Mouse (Mus musculus) midbrain, embryonic 15.5 days (tissue): ENCODE measurements around the gene A230050P20Rik. TPM values are rescaled to one million over a fixed set of nuclear protein-coding genes. Genes with fewer than 3 reads are reported as not detected.

Source experiments
- ATAC-seq: fragments of 200-750 bp; cut with Nextera tagmentation; replicated peaks from 2 replicates; pipeline ENCODE4 v1.8.0; 2017; ENCODE audit warnings: moderate TSS enrichment
- H3K27ac ChIP-seq: fragments of 300-500 bp; sonication (generic); 2 replicates; pipeline ENCODE4 v1.5.1; 2015; ENCODE audit warnings: mild to moderate bottlenecking, inconsistent platforms
- H3K27me3 ChIP-seq: fragments of 300-500 bp; sonication (generic); replicated peaks from 2 replicates; pipeline ENCODE4 v1.6.1; 2015; ENCODE audit warnings: inconsistent platforms
- H3K36me3 ChIP-seq: fragments of 300-500 bp; sonication (generic); replicated peaks from 2 replicates; pipeline ENCODE4 v1.6.1; 2015; ENCODE audit warnings: inconsistent platforms
- H3K4me1 ChIP-seq: fragments of 300-500 bp; sonication (generic); 2 replicates; pipeline ENCODE4 v1.6.1; 2015; ENCODE audit warnings: inconsistent platforms
- H3K4me2 ChIP-seq: fragments of 300-500 bp; sonication (generic); 2 replicates; pipeline ENCODE4 v1.6.1; 2015; ENCODE audit warnings: inconsistent platforms, mild to moderate bottlenecking, moderate library complexity
- H3K4me3 ChIP-seq: fragments of 300-500 bp; sonication (generic); 2 replicates; pipeline ENCODE4 v1.5.1; 2015; ENCODE audit warnings: mild to moderate bottlenecking, inconsistent platforms
- H3K9ac ChIP-seq: fragments of 300-500 bp; sonication (generic); 2 replicates; pipeline ENCODE4 v1.6.1; 2015; ENCODE audit warnings: mild to moderate bottlenecking, inconsistent platforms
- H3K9me3 ChIP-seq: fragments of 300-500 bp; sonication (generic); 2 replicates; pipeline ENCODE4 v1.6.1; 2016; ENCODE audit warnings: inconsistent platforms
- WGBS: fragments of 180-500 bp; shearing (Covaris S2); methylation state at CpG from one replicate; pipeline ENCODE4 v1.1.7; 2015; ENCODE audit warnings: mixed read lengths; 5-methylcytosine and 5-hydroxymethylcytosine counted together
- polyA plus RNA-seq: library from polyadenylated mRNA; unstranded; fragments of >200 nt; fragmentation: Nextera tagmentation; extraction: Ambion mirVana; gene quantifications from 2 replicates; pipeline ENCODE4 v1.2.1, GENCODE M21; 2015

The A230050P20Rik gene
- polyA plus RNA-seq, 1 experiment from 2014 or later, result 7.3 TPM

GRCm38 (mm10) chr9:20876318-20877117, 8.1 kb downstream of the A230050P20Rik start:
- Histone ChIP-seq H3K4me3 (no peak overlapping the region), H3K9ac (no peak overlapping the region), H3K27me3 (no peaks in the 10 kb centered on the region), H3K9me3 (no peaks in the 10 kb centered on the region), H3K4me2 (no peak overlapping the region), H3K27ac (no peak overlapping the region), H3K36me3 (no peaks in the 10 kb centered on the region), H3K4me1 (peaks cover 20% of the 10 kb centered on the region)
- ATAC-seq, result no peak
- WGBS, result 76% methylated on average over 8 of the region's 9 CpGs

GRCm38 (mm10) chr9:20877118-20878040, 8.9 kb downstream of the A230050P20Rik start:
- 36% methylated on average over 14 of the region's 14 CpGs for WGBS
- peak; percentile 31 for ATAC-seq
- peaks cover 20% of the 10 kb centered on the region for H3K4me1 ChIP-seq
- peak overlapping the region; percentile 92 for H3K27ac ChIP-seq
- peak overlapping the region; percentile 72 for H3K4me2 ChIP-seq
- no peaks in the 10 kb centered on the region for H3K36me3 ChIP-seq
- no peaks in the 10 kb centered on the region for H3K27me3 ChIP-seq
- H3K4me3 ChIP-seq, result peak overlapping the region; percentile 45
- H3K9ac ChIP-seq, result peak overlapping the region; percentile 34
- H3K9me3 ChIP-seq, result no peaks in the 10 kb centered on the region

- WGBS, result under 1% methylated on average over 69 of the region's 69 CpGs
- peaks cover 20% of the 10 kb centered on the region for H3K4me1 ChIP-seq
- H3K27ac ChIP-seq, result peak overlapping the region; percentile 92
- peak overlapping the region; percentile 45 for H3K4me3 ChIP-seq
- peak; percentile 94 for ATAC-seq
- peak overlapping the region; percentile 62 for H3K9ac ChIP-seq
- no peaks in the 10 kb centered on the region for H3K9me3 ChIP-seq
- H3K36me3 ChIP-seq, result no peaks in the 10 kb centered on the region
- no peaks in the 10 kb centered on the region for H3K27me3 ChIP-seq
- H3K4me2 ChIP-seq, result peak overlapping the region; percentile 72
Observed at GRCm38 (mm10) chr9:20878041-20878709, 9.7 kb downstream of the A230050P20Rik start.

- no peaks in the 10 kb centered on the region for H3K27me3 ChIP-seq
- H3K4me2 ChIP-seq, result peak overlapping the region; percentile 72
- ATAC-seq, result no peak; the same call in none of the 2 replicates
- peak overlapping the region; percentile 45 for H3K4me3 ChIP-seq
- peak overlapping the region; percentile 62 for H3K9ac ChIP-seq
- no peaks in the 10 kb centered on the region for H3K36me3 ChIP-seq
- WGBS, result 19% methylated on average over 10 of the region's 10 CpGs
- H3K27ac ChIP-seq, result peak overlapping the region; percentile 92
- peaks cover 20% of the 10 kb centered on the region for H3K4me1 ChIP-seq
- no peaks in the 10 kb centered on the region for H3K9me3 ChIP-seq
Observed at GRCm38 (mm10) chr9:20878710-20879065, 10.2 kb downstream of the A230050P20Rik start.

- Histone ChIP-seq H3K36me3 (no peaks in the 10 kb centered on the region), H3K9ac (peak within 1 kb of the TSS; percentile 62), H3K27me3 (no peaks in the 10 kb centered on the region), H3K4me3 (peak within 1 kb of the TSS; percentile 45), H3K4me2 (peak within 1 kb of the TSS; percentile 72), H3K9me3 (no peaks in the 10 kb centered on the region), H3K27ac (peak within 1 kb of the TSS; percentile 92), H3K4me1 (peaks cover 20% of the 10 kb centered on the region)
- 88% methylated on average over 13 of the region's 13 CpGs for WGBS
- no peak; the same call in 1 of the 2 replicates for ATAC-seq
Observed at GRCm38 (mm10) chr9:20879097-20879792, 10.8 kb downstream of the A230050P20Rik start, which contains the start of gene Angptl6. Gene Angptl6 (minus strand): TSS chr9:20879727.

- Histone ChIP-seq H3K27me3 (no peaks in the 10 kb centered on the region), H3K36me3 (peaks cover 14% of the 10 kb centered on the region), H3K4me3 (no peak overlapping the region), H3K9me3 (no peaks in the 10 kb centered on the region), H3K27ac (no peak overlapping the region), H3K4me2 (no peak overlapping the region), H3K4me1 (peaks cover 16% of the 10 kb centered on the region), H3K9ac (no peak overlapping the region)
- ATAC-seq, result no peak
- 98% methylated on average over 2 of the region's 2 CpGs for WGBS
Observed at GRCm38 (mm10) chr9:20886563-20886962, 18.1 kb downstream of the A230050P20Rik start.

- H3K36me3 ChIP-seq, result peaks cover 21% of the 10 kb centered on the region
- WGBS, result 88% methylated on average over 6 of the region's 6 CpGs
- ATAC-seq, result no peak
- H3K27ac ChIP-seq, result peak overlapping the region; percentile 86
- 0 out of 2 replicates have a peak overlapping the region, but pooled peaks have one; percentile 89 for H3K4me3 ChIP-seq
- H3K9ac ChIP-seq, result no peak overlapping the region
- peak overlapping the region; percentile 81 for H3K4me2 ChIP-seq
- peaks cover 16% of the 10 kb centered on the region for H3K4me1 ChIP-seq
- no peaks in the 10 kb centered on the region for H3K9me3 ChIP-seq
- H3K27me3 ChIP-seq, result no peaks in the 10 kb centered on the region
Observed at GRCm38 (mm10) chr9:20887191-20887590, 18.7 kb downstream of the A230050P20Rik start.

GRCm38 (mm10) chr9:20887704-20888385, 19.4 kb downstream of the A230050P20Rik start, which contains the start of gene Ppan:
Gene Ppan (plus strand): TSS chr9:20888175.
- 0% methylated on average over 43 of the region's 43 CpGs for WGBS
- ATAC-seq, result peak; percentile 98
- peak within 1 kb of the TSS; percentile 81 for H3K4me2 ChIP-seq
- peak within 1 kb of the TSS; percentile 74 for H3K9ac ChIP-seq
- H3K36me3 ChIP-seq, result peaks cover 27% of the 10 kb centered on the region
- H3K4me1 ChIP-seq, result peaks cover 16% of the 10 kb centered on the region
- H3K9me3 ChIP-seq, result no peaks in the 10 kb centered on the region
- no peaks in the 10 kb centered on the region for H3K27me3 ChIP-seq
- H3K27ac ChIP-seq, result peak within 1 kb of the TSS; percentile 86
- H3K4me3 ChIP-seq, result peak within 1 kb of the TSS; percentile 89

- Histone ChIP-seq H3K36me3 (peaks cover 27% of the 10 kb centered on the region), H3K4me1 (peaks cover 16% of the 10 kb centered on the region), H3K27ac (peak overlapping the region; percentile 86), H3K27me3 (no peaks in the 10 kb centered on the region), H3K9me3 (no peaks in the 10 kb centered on the region), H3K4me3 (peak overlapping the region; percentile 89), H3K4me2 (peak overlapping the region; percentile 81), H3K9ac (peak overlapping the region; percentile 74)
- WGBS, result under 1% methylated on average over 30 of the region's 30 CpGs
- ATAC-seq, result no peak; the same call in 1 of the 2 replicates
Observed at GRCm38 (mm10) chr9:20888386-20888765, 19.9 kb downstream of the A230050P20Rik start.

GRCm38 (mm10) chr9:20889185-20890141, 21.0 kb downstream of the A230050P20Rik start:
- Histone ChIP-seq H3K9me3 (no peaks in the 10 kb centered on the region), H3K4me1 (peaks cover 16% of the 10 kb centered on the region), H3K9ac (no peak overlapping the region), H3K27me3 (no peaks in the 10 kb centered on the region), H3K4me2 (peak overlapping the region; percentile 81), H3K36me3 (peaks cover 37% of the 10 kb centered on the region), H3K27ac (no peak overlapping the region), H3K4me3 (no peak overlapping the region)
- ATAC-seq, result no peak
- WGBS, result 90% methylated on average over 29 of the region's 29 CpGs
